Mouse (Mus musculus) liver, adult 2 months (tissue): ENCODE data around the gene Il17rd.

Experiments
- CTCF ChIP-seq: fragments of 200-500 bp; IDR thresholded peaks from 2 replicates; pipeline ENCODE4 v1.5.1; 2011; ENCODE audit warnings: low read depth, low read length, control low read depth
- POLR2A ChIP-seq: fragments of 200-500 bp; IDR thresholded peaks from 2 replicates; pipeline ENCODE4 v1.6.1; 2011; ENCODE audit warnings: low read length, control low read depth; ENCODE audit not compliant: insufficient read depth; ENCODE audit errors: extremely low read depth

DNA sequence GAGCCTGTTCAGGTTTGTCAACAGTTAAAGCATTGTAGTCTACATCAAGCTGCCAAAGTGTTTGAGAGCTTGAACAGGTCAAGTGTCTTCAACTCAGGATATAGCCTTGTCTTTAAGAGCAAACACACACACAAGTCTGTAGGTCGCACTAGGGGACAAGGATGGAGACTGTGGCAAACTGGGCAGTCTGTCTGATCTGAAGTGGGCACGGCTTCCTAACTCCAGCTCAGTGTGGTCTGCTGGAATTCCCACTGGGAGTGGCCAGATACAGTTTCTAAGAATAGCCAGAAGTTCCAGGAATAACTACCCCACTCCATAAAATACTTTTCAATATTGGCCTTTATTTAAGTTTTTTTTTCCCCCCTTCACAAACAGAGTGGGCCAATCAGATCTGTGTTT, 37.8 kb downstream of the Il17rd start:
- TF ChIP-seq CTCF, result no peak
- no peak for TF ChIP-seq POLR2A
